Mouse (Mus musculus): ENCODE data around the gene Rnf214. TPM values are rescaled to one million over a fixed set of nuclear protein-coding genes. Genes with fewer than 3 reads are reported as not detected.
A peak's percentile ranks its signal among the peaks of the same experiment; 100 is the strongest.

Rnf214 gene
- polyA plus RNA-seq, 1 experiment from 2014 or later, result 36.0 TPM

DNA sequence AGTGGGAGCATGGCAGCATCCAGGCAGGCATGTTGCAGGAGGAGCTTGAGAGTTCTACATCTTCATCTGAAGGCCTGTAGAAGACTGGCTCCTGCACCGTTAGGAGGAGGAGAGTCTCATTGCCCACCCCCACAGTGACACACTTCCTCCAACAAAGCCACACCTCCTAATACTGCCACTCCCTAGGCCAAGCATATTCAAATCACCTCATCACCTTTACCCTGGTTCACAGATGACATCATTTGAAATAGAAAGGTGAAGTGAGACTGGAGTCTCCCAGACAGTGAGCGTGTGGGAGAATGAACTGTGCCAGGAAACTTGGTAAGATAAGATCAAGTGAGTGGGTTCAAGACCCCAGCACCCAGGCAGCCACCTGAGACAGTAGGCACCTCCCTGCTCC, 73.2 kb downstream of the Rnf214 start:
- Histone ChIP-seq H3K27me3 (replicated peaks; ENCODE audit: control insufficient read depth, insufficient read depth, low read length) (no peaks in the 10 kb centered on the region), H3K9ac (ENCODE audit: low read depth, low read length) (no peak overlapping the region), H3K4me2 (ENCODE audit: low read depth, low read length) (no peak overlapping the region), H3K4me1 (ENCODE audit: control insufficient read depth, insufficient read depth, low read length) (no peaks in the 10 kb centered on the region), H3K9me3 (ENCODE audit: control insufficient read depth, low read length) (no peaks in the 10 kb centered on the region), H3K4me3 (ENCODE audit: low read length) (no peak overlapping the region), H3K27ac (ENCODE audit: low read length) (no peak overlapping the region), H3K36me3 (ENCODE audit: control insufficient read depth, insufficient read depth, low read length) (no peaks in the 10 kb centered on the region)
- no peak for ATAC-seq
- 80% methylated on average over 2 of the region's 2 CpGs for WGBS

- ATAC-seq, result no peak
- no peak overlapping the region for H3K4me2 ChIP-seq (ENCODE audit: low read depth, low read length)
- no peak overlapping the region for H3K9ac ChIP-seq (ENCODE audit: low read depth, low read length)
- no peak overlapping the region for H3K27ac ChIP-seq (ENCODE audit: low read length)
- H3K4me1 ChIP-seq (ENCODE audit: control insufficient read depth, insufficient read depth, low read length), result no peaks in the 10 kb centered on the region
- 94% methylated on average over 2 of the region's 2 CpGs for WGBS
- no peak overlapping the region for H3K4me3 ChIP-seq (ENCODE audit: low read length)
- no peaks in the 10 kb centered on the region for H3K27me3 ChIP-seq (replicated peaks; ENCODE audit: control insufficient read depth, insufficient read depth, low read length)
- H3K36me3 ChIP-seq (ENCODE audit: control insufficient read depth, insufficient read depth, low read length), result no peaks in the 10 kb centered on the region
- H3K9me3 ChIP-seq (ENCODE audit: control insufficient read depth, low read length), result no peaks in the 10 kb centered on the region
These were observed 73.8 kb downstream of the Rnf214 start for GRCm38 (mm10) chr9:45832898-45833297.

GRCm38 (mm10) chr9:45829107-45829506, 77.6 kb downstream of the Rnf214 start:
- Histone ChIP-seq H3K4me3 (ENCODE audit: low read length) (peak overlapping the region; percentile 12; the same call in 1 of the 2 replicates), H3K36me3 (ENCODE audit: control insufficient read depth, insufficient read depth, low read length) (no peaks in the 10 kb centered on the region), H3K9ac (ENCODE audit: low read depth, low read length) (no peak overlapping the region), H3K27ac (ENCODE audit: low read length) (no peak overlapping the region), H3K9me3 (ENCODE audit: control insufficient read depth, low read length) (no peaks in the 10 kb centered on the region), H3K4me1 (ENCODE audit: control insufficient read depth, insufficient read depth, low read length) (peaks cover 5% of the 10 kb centered on the region; the same call in 1 of the 2 replicates), H3K4me2 (ENCODE audit: low read depth, low read length) (peak overlapping the region; percentile 80), H3K27me3 (replicated peaks; ENCODE audit: control insufficient read depth, insufficient read depth, low read length) (no peaks in the 10 kb centered on the region)
- no peak for ATAC-seq
- WGBS, result 31% methylated on average over 10 of the region's 10 CpGs

GRCm38 (mm10) chr9:45828291-45828963, 78.3 kb downstream of the Rnf214 start, which contains the start of gene Cep164:
Gene Cep164 (minus strand): TSS chr9:45828691.
- ATAC-seq, result peak; percentile 98
- Histone ChIP-seq H3K4me2 (ENCODE audit: low read depth, low read length) (peak within 1 kb of the TSS; percentile 80), H3K4me1 (ENCODE audit: control insufficient read depth, insufficient read depth, low read length) (peaks cover 5% of the 10 kb centered on the region; the same call in 1 of the 2 replicates), H3K9me3 (ENCODE audit: control insufficient read depth, low read length) (no peaks in the 10 kb centered on the region), H3K36me3 (ENCODE audit: control insufficient read depth, insufficient read depth, low read length) (no peaks in the 10 kb centered on the region), H3K4me3 (ENCODE audit: low read length) (peak within 1 kb of the TSS; percentile 71), H3K27ac (ENCODE audit: low read length) (peak within 1 kb of the TSS; percentile 84), H3K9ac (ENCODE audit: low read depth, low read length) (peak within 1 kb of the TSS; percentile 71), H3K27me3 (replicated peaks; ENCODE audit: control insufficient read depth, insufficient read depth, low read length) (no peaks in the 10 kb centered on the region)
- under 1% methylated on average over 31 of the region's 31 CpGs for WGBS

GRCm38 (mm10) chr9:45827663-45828290, 78.9 kb downstream of the Rnf214 start:
- H3K4me2 ChIP-seq (ENCODE audit: low read depth, low read length), result peak overlapping the region; percentile 80
- H3K9me3 ChIP-seq (ENCODE audit: control insufficient read depth, low read length), result no peaks in the 10 kb centered on the region
- ATAC-seq, result peak; percentile 73
- WGBS, result 5% methylated on average over 20 of the region's 23 CpGs
- peak overlapping the region; percentile 84 for H3K27ac ChIP-seq (ENCODE audit: low read length)
- H3K4me3 ChIP-seq (ENCODE audit: low read length), result peak overlapping the region; percentile 71
- peaks cover 5% of the 10 kb centered on the region; the same call in 1 of the 2 replicates for H3K4me1 ChIP-seq (ENCODE audit: control insufficient read depth, insufficient read depth, low read length)
- no peaks in the 10 kb centered on the region for H3K36me3 ChIP-seq (ENCODE audit: control insufficient read depth, insufficient read depth, low read length)
- H3K27me3 ChIP-seq (replicated peaks; ENCODE audit: control insufficient read depth, insufficient read depth, low read length), result no peaks in the 10 kb centered on the region
- H3K9ac ChIP-seq (ENCODE audit: low read depth, low read length), result peak overlapping the region; percentile 71

DNA sequence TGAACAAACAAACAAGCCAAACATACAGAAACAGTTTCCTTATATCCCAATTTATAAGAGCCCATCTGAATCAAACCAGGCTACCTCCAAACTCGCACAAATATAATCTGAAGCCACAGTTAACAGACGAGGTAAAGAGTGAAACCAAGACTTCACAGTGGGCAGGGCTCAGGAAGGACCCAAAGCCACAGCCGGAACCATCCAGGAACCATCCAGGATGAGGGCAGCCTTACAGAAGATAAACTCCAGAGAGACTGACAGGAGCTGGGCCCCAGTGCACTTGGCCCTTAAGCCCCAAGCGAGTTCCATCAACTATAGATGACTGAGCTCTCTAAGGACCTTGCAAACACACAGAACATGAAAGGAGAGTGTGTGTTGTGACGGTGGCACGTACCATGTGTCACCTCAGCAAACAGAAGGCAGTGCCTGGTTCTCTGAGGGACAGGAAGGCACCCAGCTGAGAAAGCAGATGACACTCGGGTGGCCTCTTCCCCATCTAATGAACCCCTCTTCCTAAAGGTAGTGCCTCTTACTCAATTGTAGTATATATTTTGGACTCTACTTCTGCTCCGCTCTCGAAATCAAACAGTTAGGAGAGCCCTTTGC, 88.2 kb downstream of the Rnf214 start:
- H3K9ac ChIP-seq (ENCODE audit: low read depth, low read length), result no peak overlapping the region
- peaks cover 5% of the 10 kb centered on the region; the same call in 1 of the 2 replicates for H3K4me1 ChIP-seq (ENCODE audit: control insufficient read depth, insufficient read depth, low read length)
- H3K4me2 ChIP-seq (ENCODE audit: low read depth, low read length), result no peak overlapping the region
- H3K36me3 ChIP-seq (ENCODE audit: control insufficient read depth, insufficient read depth, low read length), result no peaks in the 10 kb centered on the region
- no peaks in the 10 kb centered on the region for H3K27me3 ChIP-seq (replicated peaks; ENCODE audit: control insufficient read depth, insufficient read depth, low read length)
- WGBS, result 86% methylated on average over 9 of the region's 9 CpGs
- H3K9me3 ChIP-seq (ENCODE audit: control insufficient read depth, low read length), result no peaks in the 10 kb centered on the region
- H3K4me3 ChIP-seq (ENCODE audit: low read length), result no peak overlapping the region
- no peak overlapping the region for H3K27ac ChIP-seq (ENCODE audit: low read length)
- no peak for ATAC-seq

GRCm38 (mm10) chr9:45815525-45815924, 91.2 kb downstream of the Rnf214 start:
- WGBS, result 68% methylated on average over 10 of the region's 10 CpGs
- peak overlapping the region; percentile 27; the same call in 1 of the 2 replicates for H3K27ac ChIP-seq (ENCODE audit: low read length)

DNA sequence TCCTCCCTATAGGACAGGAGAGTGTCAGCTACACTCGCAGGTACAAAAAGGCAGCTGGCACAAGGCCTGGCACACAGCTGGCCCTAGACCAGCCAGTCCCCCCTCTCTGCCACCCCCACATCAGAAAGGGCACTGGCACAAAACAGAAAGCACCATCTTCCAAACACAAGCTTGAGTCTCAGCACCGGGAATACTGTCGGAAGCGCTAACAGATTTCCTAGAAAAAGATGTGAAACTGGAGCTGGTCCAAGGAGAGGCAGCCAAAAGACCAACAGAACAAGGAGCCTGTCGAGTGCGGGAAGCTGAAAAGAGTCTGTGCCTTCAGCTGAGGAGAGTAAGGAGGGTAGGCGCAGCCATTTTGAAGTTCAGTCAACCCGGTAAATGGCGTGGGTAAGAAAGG, 91.6 kb downstream of the Rnf214 start:
- H3K4me1 ChIP-seq (ENCODE audit: control insufficient read depth, insufficient read depth, low read length), result peaks cover 5% of the 10 kb centered on the region; the same call in 1 of the 2 replicates
- H3K27ac ChIP-seq (ENCODE audit: low read length), result peak overlapping the region; percentile 27; the same call in 1 of the 2 replicates
- no peaks in the 10 kb centered on the region for H3K9me3 ChIP-seq (ENCODE audit: control insufficient read depth, low read length)
- H3K9ac ChIP-seq (ENCODE audit: low read depth, low read length), result no peak overlapping the region
- H3K27me3 ChIP-seq (replicated peaks; ENCODE audit: control insufficient read depth, insufficient read depth, low read length), result no peaks in the 10 kb centered on the region
- no peak overlapping the region for H3K4me3 ChIP-seq (ENCODE audit: low read length)
- 71% methylated on average over 9 of the region's 9 CpGs for WGBS
- no peak for ATAC-seq
- no peak overlapping the region for H3K4me2 ChIP-seq (ENCODE audit: low read depth, low read length)
- H3K36me3 ChIP-seq (ENCODE audit: control insufficient read depth, insufficient read depth, low read length), result no peaks in the 10 kb centered on the region

More at GRCm38 (mm10) chr9:45815525-45815924, 91.2 kb downstream of the Rnf214 start:
- Histone ChIP-seq H3K4me1 (ENCODE audit: control insufficient read depth, insufficient read depth, low read length) (peaks cover 5% of the 10 kb centered on the region; the same call in 1 of the 2 replicates), H3K9me3 (ENCODE audit: control insufficient read depth, low read length) (no peaks in the 10 kb centered on the region), H3K4me3 (ENCODE audit: low read length) (no peak overlapping the region), H3K4me2 (ENCODE audit: low read depth, low read length) (no peak overlapping the region), H3K27me3 (replicated peaks; ENCODE audit: control insufficient read depth, insufficient read depth, low read length) (no peaks in the 10 kb centered on the region), H3K36me3 (ENCODE audit: control insufficient read depth, insufficient read depth, low read length) (no peaks in the 10 kb centered on the region), H3K9ac (ENCODE audit: low read depth, low read length) (no peak overlapping the region)
- peak; percentile 74 for ATAC-seq
